Mouse (Mus musculus) spleen, adult 2 months (tissue): ENCODE results near the gene Spns3. TPM values are rescaled to one million over a fixed set of nuclear protein-coding genes. Genes with fewer than 3 reads are reported as not detected.

Experiments used
- DNase-seq, 2 experiments: peaks; one replicate each; pipeline versions ENCODE4 v3.0.0 to v3.0.0-alpha.2; 2012 to 2021; ENCODE audit warnings: low spot score in 2 of 2, low read depth in 1 of 2
- H3K27ac ChIP-seq: fragments of 200-500 bp; 2 replicates; pipeline ENCODE4 v1.5.1; 2012; ENCODE audit warnings: low read length, inconsistent platforms; ENCODE audit not compliant: insufficient read depth
- H3K27me3 ChIP-seq: fragments of 200-500 bp; 2 replicates; pipeline ENCODE4 v1.6.1; 2012; ENCODE audit warnings: mild to moderate bottlenecking, moderate library complexity, low read length, inconsistent platforms; ENCODE audit not compliant: control insufficient read depth, insufficient read depth
- H3K36me3 ChIP-seq: fragments of 200-500 bp; 2 replicates; pipeline ENCODE4 v1.6.1; 2012; ENCODE audit warnings: mild to moderate bottlenecking, low read length, inconsistent platforms; ENCODE audit not compliant: control insufficient read depth, insufficient read depth
- H3K4me1 ChIP-seq: fragments of 200-500 bp; 2 replicates; pipeline ENCODE4 v1.6.1; 2011; ENCODE audit warnings: inconsistent platforms; ENCODE audit not compliant: control insufficient read depth, insufficient read depth, insufficient read length
- H3K4me3 ChIP-seq: fragments of 200-500 bp; 2 replicates; pipeline ENCODE4 v1.5.1; 2011; ENCODE audit warnings: mild to moderate bottlenecking, inconsistent platforms; ENCODE audit not compliant: insufficient read depth, insufficient read length; ENCODE audit errors: extremely low read depth
- CTCF ChIP-seq: fragments of 200-500 bp; IDR thresholded peaks from 2 replicates; pipeline ENCODE4 v1.5.1; 2011; ENCODE audit warnings: mild to moderate bottlenecking, inconsistent platforms; ENCODE audit not compliant: insufficient read depth, insufficient read length, insufficient replicate concordance; ENCODE audit errors: extremely low read depth
- POLR2A ChIP-seq: fragments of 200-500 bp; IDR thresholded peaks from 2 replicates; pipeline ENCODE4 v1.6.1; 2011; ENCODE audit warnings: low read depth, low read length, inconsistent platforms
- WGBS: fragments of 180-500 bp; shearing (Covaris S2); methylation state at CpG from one replicate; pipeline ENCODE4 v1.1.7; 2018; 5-methylcytosine and 5-hydroxymethylcytosine counted together
- polyA plus RNA-seq: library from polyadenylated mRNA; depleted of rRNA; stranded (reverse); fragments of >200 nt; gene quantifications from 2 replicates; pipeline ENCODE4 v1.2.3, GENCODE M21; 2012

Spns3 gene
- polyA plus RNA-seq, 1 experiment = 18.8 TPM

DNA sequence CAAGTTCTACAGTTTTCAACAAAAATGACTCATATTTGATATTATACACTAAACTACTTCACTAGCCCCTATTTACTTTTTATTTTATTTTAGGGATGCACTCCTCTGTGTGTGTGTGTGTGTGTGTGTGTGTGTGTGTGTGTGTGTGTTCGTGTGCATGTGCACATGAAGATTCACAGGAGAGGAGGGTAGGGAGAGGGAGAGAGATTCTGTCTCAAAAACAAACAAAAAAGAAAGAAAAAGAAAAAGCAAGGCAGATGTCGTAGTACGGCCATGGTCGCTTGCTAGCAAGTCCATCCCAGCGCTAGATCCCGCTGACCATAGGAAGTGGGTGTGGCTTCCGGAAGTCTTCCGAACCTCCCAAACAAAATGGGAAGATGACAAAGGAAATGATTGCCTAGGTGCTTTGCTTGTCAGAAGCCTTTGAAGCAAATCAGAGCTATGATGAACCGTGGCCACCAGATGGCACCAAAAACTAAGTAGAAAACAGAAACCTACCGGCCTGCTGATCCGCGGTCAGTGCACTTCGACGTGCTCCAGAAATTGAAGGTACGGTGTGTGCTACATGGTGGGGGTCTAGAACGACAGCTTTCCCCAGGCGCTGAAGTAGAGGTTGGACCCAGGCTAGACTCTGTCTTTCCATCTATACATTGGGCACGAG lies 20.1 kb upstream of the Spns3 start:
- Histone ChIP-seq H3K27me3 (no peaks in the 10 kb centered on the region), H3K4me3 (no peak overlapping the region), H3K36me3 (no peaks in the 10 kb centered on the region), H3K4me1 (no peaks in the 10 kb centered on the region; the same call in 1 of the 2 replicates), H3K27ac (no peak overlapping the region)
- DNase-seq = peak; percentile 73 to 79
- TF ChIP-seq POLR2A = no peak
- peak; percentile 59; the same call in 1 of the 2 replicates for TF ChIP-seq CTCF
- 6% methylated on average over 18 of the region's 18 CpGs for WGBS

GRCm38 (mm10) chr11:72569671-72570318 lies 19.5 kb upstream of the Spns3 start:
- Histone ChIP-seq H3K4me3 (no peak overlapping the region), H3K27ac (no peak overlapping the region), H3K4me1 (no peaks in the 10 kb centered on the region; the same call in 1 of the 2 replicates), H3K36me3 (no peaks in the 10 kb centered on the region), H3K27me3 (no peaks in the 10 kb centered on the region)
- TF ChIP-seq POLR2A = no peak
- TF ChIP-seq CTCF = no peak
- 73% methylated on average over 11 of the region's 11 CpGs for WGBS
- no peak for DNase-seq

- no peak for DNase-seq
- H3K36me3 ChIP-seq = no peaks in the 10 kb centered on the region
- WGBS = 58% methylated on average over 8 of the region's 8 CpGs
- H3K27me3 ChIP-seq = no peaks in the 10 kb centered on the region
- no peak overlapping the region for H3K4me3 ChIP-seq
- no peaks in the 10 kb centered on the region; the same call in 1 of the 2 replicates for H3K4me1 ChIP-seq
- TF ChIP-seq CTCF (no peak), POLR2A (no peak)
- H3K27ac ChIP-seq = no peak overlapping the region
These were observed 18.7 kb upstream of the Spns3 start for GRCm38 (mm10) chr11:72569051-72569450.

DNA sequence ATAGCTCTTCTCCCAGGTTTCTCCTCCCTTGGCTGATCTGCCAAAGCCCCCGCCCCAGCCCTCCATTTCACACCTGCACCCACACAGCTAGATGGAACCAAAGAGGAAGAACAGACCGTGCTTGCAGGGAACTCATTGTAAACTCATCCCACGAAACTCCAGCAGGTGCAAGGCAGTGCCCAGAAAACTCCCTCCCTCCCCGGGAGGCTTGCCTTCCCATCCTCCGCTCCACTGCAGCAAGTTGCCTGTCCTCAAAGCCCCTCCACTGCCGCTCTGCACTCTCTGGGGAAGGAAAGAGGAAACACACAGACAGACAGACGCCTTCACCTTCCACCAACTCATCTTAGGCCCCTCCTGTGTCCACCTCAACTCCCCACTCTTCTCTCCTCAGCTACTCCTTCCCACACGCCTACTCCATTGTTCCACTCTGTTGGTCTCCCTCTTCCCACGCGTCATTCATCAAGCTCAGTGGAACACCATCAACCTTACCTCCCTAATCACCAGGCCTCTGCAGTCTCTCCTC lies 16.6 kb upstream of the Spns3 start:
- no peak for DNase-seq
- Histone ChIP-seq H3K36me3 (no peaks in the 10 kb centered on the region), H3K4me1 (no peaks in the 10 kb centered on the region; the same call in 1 of the 2 replicates), H3K27me3 (no peaks in the 10 kb centered on the region), H3K27ac (no peak overlapping the region), H3K4me3 (no peak overlapping the region)
- 54% methylated on average over 10 of the region's 10 CpGs for WGBS
- no peak for TF ChIP-seq POLR2A
- no peak for TF ChIP-seq CTCF

GRCm38 (mm10) chr11:72566304-72566703 lies 16.0 kb upstream of the Spns3 start:
- 92% methylated on average over 7 of the region's 7 CpGs for WGBS
- H3K27me3 ChIP-seq = no peaks in the 10 kb centered on the region
- TF ChIP-seq POLR2A (no peak), CTCF (no peak)
- H3K27ac ChIP-seq = no peak overlapping the region
- no peaks in the 10 kb centered on the region for H3K36me3 ChIP-seq
- no peaks in the 10 kb centered on the region; the same call in 1 of the 2 replicates for H3K4me1 ChIP-seq
- H3K4me3 ChIP-seq = no peak overlapping the region
- no peak for DNase-seq

- Histone ChIP-seq H3K4me3 (no peak overlapping the region), H3K36me3 (no peaks in the 10 kb centered on the region), H3K27ac (no peak overlapping the region), H3K4me1 (no peaks in the 10 kb centered on the region), H3K27me3 (no peaks in the 10 kb centered on the region)
- 19% methylated on average over 6 of the region's 6 CpGs for WGBS
- TF ChIP-seq CTCF (no peak), POLR2A (no peak)
- DNase-seq = no peak
These were observed 14.0 kb upstream of the Spns3 start for GRCm38 (mm10) chr11:72564232-72564807.
